Mouse (Mus musculus) heart, adult 2 months (tissue): ENCODE data around the gene Slc39a10. TPM values are rescaled to one million over a fixed set of nuclear protein-coding genes. Genes with fewer than 3 reads are reported as not detected.

ENCODE experiments used
- DNase-seq, 2 experiments: peaks; one replicate each; pipeline ENCODE4 v3.0.0; 2021
- H3K27ac ChIP-seq: fragments of 200-600 bp; 2 replicates; pipeline ENCODE4 v1.8.1; 2022
- H3K27me3 ChIP-seq: fragments of 200-500 bp; 2 replicates; pipeline ENCODE4 v1.6.1; 2012; ENCODE audit warnings: mild to moderate bottlenecking, low read length, inconsistent platforms, mixed read lengths; ENCODE audit not compliant: control insufficient read depth, insufficient read depth
- H3K36me3 ChIP-seq: fragments of 200-500 bp; 2 replicates; pipeline ENCODE4 v1.6.1; 2012; ENCODE audit warnings: low read length, inconsistent platforms; ENCODE audit not compliant: control insufficient read depth, insufficient read depth
- H3K4me1 ChIP-seq: fragments of 200-500 bp; 2 replicates; pipeline ENCODE4 v1.6.1; 2011; ENCODE audit warnings: low read length; ENCODE audit not compliant: control insufficient read depth, insufficient read depth
- H3K4me3 ChIP-seq: fragments of 200-600 bp; 2 replicates; pipeline ENCODE4 v1.8.1; 2022
- H3K79me2 ChIP-seq: fragments of 200-500 bp; replicated peaks from 2 replicates; pipeline ENCODE4 v1.6.1; 2012; ENCODE audit warnings: mild to moderate bottlenecking, inconsistent platforms, low read length, moderate library complexity, mixed read lengths; ENCODE audit not compliant: control insufficient read depth, insufficient read depth
- H3K9ac ChIP-seq: fragments of 200-500 bp; 2 replicates; pipeline ENCODE4 v1.6.1; 2012; ENCODE audit warnings: low read depth, mild to moderate bottlenecking, control low read depth, inconsistent platforms, low read length, mixed read lengths
- CTCF ChIP-seq: fragments of 200-600 bp; IDR thresholded peaks from 2 replicates; pipeline ENCODE4 v1.8.1; 2022; ENCODE audit warnings: antibody characterized with exemption, mild to moderate bottlenecking, moderate library complexity
- EP300 ChIP-seq: fragments of 200-500 bp; IDR thresholded peaks from 2 replicates; pipeline ENCODE4 v1.6.1; 2011; ENCODE audit warnings: low read depth, low read length, control low read depth; ENCODE audit not compliant: insufficient read depth
- POLR2A ChIP-seq: fragments of 200-500 bp; IDR thresholded peaks from 2 replicates; pipeline ENCODE4 v1.6.1; 2011; ENCODE audit warnings: mild to moderate bottlenecking, low read depth, low read length, control low read depth; ENCODE audit not compliant: insufficient read depth
- WGBS: fragments of 180-500 bp; shearing (Covaris S2); methylation state at CpG from one replicate; pipeline ENCODE4 v1.1.7; 2018; 5-methylcytosine and 5-hydroxymethylcytosine counted together
- intact Hi-C: fragments of 180-260 bp; cut with DNase I; formaldehyde crosslinking; loops from one replicate; pipeline ENCODE4 v1.15.1; 2025
- polyA plus RNA-seq: library from polyadenylated mRNA; depleted of rRNA; stranded (reverse); fragments of >200 nt; gene quantifications from 2 replicates; pipeline ENCODE4 v1.2.3, GENCODE M21; 2012
- total RNA-seq, 2 experiments: library from RNA; stranded (reverse); gene quantifications; 2 replicates each; pipeline ENCODE4 v1.2.3; 2021

The Slc39a10 gene
- total and polyA plus RNA-seq, 3 experiments, result 3.5 to 10.3 (median 9.2) TPM

DNA sequence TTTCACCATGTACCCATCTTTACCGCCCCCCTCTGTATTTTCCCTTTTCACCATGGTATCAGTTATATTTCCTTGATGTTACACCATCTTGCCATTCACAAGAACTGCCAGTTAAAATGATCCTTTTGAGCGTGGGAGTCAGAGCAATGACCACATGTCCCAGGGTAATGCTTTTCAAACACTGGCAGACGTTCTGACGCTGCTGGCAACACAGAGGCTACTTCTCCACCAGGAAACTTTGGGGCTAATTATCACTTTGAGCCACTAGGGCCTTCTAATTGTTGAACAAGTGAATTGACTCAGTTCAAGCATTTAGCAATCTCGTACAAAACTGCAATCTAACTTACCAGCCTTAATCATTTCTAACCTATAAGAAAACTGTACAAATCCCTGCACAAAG is 47.4 kb downstream of the Slc39a10 start:
- no peak for DNase-seq
- H3K4me1 ChIP-seq, result no peaks in the 10 kb centered on the region; the same call in 1 of the 2 replicates
- TF ChIP-seq EP300, result no peak
- no peak for TF ChIP-seq CTCF
- TF ChIP-seq POLR2A, result no peak
- peaks cover 1% of the 10 kb centered on the region; the same call in 1 of the 2 replicates for H3K79me2 ChIP-seq
- H3K36me3 ChIP-seq, result peaks cover 3% of the 10 kb centered on the region; the same call in 1 of the 2 replicates
- no peak overlapping the region for H3K9ac ChIP-seq
- H3K27me3 ChIP-seq, result no peaks in the 10 kb centered on the region
- WGBS, result 52% methylated on average over 5 of the region's 5 CpGs
- H3K4me3 ChIP-seq, result no peak overlapping the region
- intact Hi-C loops, result no loop called here
- no peak overlapping the region for H3K27ac ChIP-seq

DNA sequence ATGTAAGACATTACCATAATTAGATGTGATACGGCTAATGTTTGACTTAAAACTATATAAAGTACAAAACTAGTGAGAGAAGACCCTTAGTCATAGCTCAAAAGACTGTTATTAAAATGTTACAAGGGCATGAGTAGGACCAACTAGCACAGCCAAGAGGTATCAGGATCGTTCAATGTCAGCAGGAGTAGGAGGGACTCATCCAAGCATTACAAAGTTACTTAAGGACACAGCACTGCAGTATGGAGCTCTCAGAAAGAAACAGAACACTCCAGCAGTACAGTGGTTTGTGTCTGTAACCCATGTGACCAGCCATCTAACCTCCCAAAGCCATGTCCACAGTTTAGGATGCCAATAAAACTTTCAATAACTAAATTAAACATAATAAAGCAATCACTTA is 48.4 kb downstream of the Slc39a10 start:
- DNase-seq, result no peak
- Histone ChIP-seq H3K4me3 (no peak overlapping the region), H3K27ac (no peak overlapping the region), H3K9ac (no peak overlapping the region), H3K27me3 (no peaks in the 10 kb centered on the region), H3K4me1 (no peaks in the 10 kb centered on the region; the same call in 1 of the 2 replicates), H3K36me3 (no peaks in the 10 kb centered on the region), H3K79me2 (peaks cover 1% of the 10 kb centered on the region; the same call in 1 of the 2 replicates)
- TF ChIP-seq EP300, result no peak
- no peak for TF ChIP-seq CTCF
- no peak for TF ChIP-seq POLR2A
- intact Hi-C loops, result no loop called here
- WGBS, result 74% methylated on average over 2 of the region's 2 CpGs

DNA sequence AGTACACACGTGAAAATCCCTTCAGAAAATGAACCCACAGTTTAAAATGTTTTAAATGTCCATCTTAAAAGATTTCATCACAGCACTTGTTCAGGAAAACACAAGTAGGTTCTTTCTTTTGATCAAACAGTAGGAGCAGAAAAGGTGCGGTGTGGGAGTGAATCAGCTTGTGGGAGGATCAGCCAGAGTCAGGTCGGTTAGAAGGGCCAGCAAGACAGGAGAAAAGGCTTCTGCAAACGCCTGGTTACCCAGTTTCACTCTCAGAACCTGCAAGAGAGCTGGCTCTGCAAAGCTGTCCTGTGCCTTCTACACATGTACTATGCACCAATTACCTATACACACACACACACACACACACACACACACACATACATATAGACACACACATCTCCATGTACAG is 49.2 kb downstream of the Slc39a10 start:
- TF ChIP-seq EP300 (no peak), POLR2A (no peak)
- Histone ChIP-seq H3K4me1 (no peaks in the 10 kb centered on the region; the same call in 1 of the 2 replicates), H3K27ac (no peak overlapping the region), H3K27me3 (no peaks in the 10 kb centered on the region), H3K79me2 (peaks cover 1% of the 10 kb centered on the region; the same call in 1 of the 2 replicates), H3K9ac (no peak overlapping the region), H3K36me3 (no peaks in the 10 kb centered on the region), H3K4me3 (no peak overlapping the region)
- intact Hi-C loops, result no loop called here
- WGBS, result 62% methylated on average over 4 of the region's 4 CpGs
- DNase-seq, result no peak

DNA sequence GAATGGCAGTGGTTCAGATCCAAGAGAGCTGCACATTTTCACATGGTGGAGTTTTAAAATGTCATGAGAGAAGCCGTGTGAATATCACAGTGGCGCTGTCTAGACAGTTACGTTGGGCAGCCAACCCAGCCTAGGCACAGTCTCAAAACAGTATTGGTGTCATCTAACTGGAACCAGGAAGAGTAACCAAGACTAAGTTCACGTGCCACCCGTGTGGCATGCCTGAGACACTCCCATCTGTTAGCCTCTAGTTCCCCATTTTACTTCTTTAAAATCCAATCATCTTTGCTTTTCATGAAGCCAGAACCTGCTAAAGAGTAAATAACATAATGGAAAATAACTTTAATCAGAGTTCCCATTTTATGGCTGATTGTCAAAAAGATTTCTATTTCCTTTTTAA is 60.7 kb downstream of the Slc39a10 start:
- no peaks in the 10 kb centered on the region for H3K4me1 ChIP-seq
- H3K9ac ChIP-seq, result no peak overlapping the region
- H3K4me3 ChIP-seq, result no peak overlapping the region
- TF ChIP-seq CTCF, result no peak
- TF ChIP-seq EP300, result no peak
- TF ChIP-seq POLR2A, result no peak
- H3K27ac ChIP-seq, result no peak overlapping the region
- no peaks in the 10 kb centered on the region; the same call in 1 of the 2 replicates for H3K36me3 ChIP-seq
- H3K27me3 ChIP-seq, result no peaks in the 10 kb centered on the region
- DNase-seq, result peak in 1 of 2 experiments; percentile 44
- intact Hi-C loops, result no loop called here
- H3K79me2 ChIP-seq, result no peaks in the 10 kb centered on the region
- WGBS, result 90% methylated on average over 5 of the region's 5 CpGs

DNA sequence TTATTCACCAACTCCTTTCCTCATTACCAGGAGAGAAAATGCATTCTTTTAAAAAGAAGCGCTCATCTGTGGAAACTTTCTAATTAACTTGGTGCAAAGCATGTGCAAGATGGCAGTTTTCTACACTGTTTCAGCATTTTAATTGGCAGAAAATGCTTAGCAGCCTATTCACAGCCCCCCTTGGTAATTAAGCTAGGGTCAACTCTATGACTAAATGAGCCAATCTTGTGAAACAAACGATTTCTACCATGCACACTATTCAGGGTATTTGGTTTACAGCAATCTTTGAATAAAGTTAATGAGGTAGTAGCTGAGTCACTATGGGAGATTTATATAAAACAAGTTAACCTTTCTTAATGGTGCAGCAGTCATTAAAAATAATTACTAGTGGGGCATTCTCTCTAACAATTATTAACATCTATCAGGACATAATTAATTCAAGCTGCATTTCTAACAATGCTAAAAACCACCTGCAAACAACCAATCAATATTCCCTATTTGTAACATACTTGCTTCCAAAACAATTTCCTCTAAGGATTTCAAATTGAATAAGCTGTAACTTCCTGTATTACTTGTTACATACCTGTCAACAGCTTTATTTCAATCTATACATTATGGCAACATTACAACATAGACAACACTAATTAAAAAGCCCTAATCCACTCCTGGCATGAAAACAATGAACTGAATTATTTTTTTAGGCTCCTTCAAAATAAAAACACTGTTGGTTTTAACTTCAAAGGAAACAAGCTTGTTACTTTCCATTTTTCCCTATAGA is 62.4 kb downstream of the Slc39a10 start:
- WGBS, result 85% methylated on average over 2 of the region's 2 CpGs
- Histone ChIP-seq H3K36me3 (peaks cover 2% of the 10 kb centered on the region), H3K9ac (no peak overlapping the region), H3K4me3 (no peak overlapping the region), H3K4me1 (no peaks in the 10 kb centered on the region), H3K27ac (no peak overlapping the region), H3K27me3 (no peaks in the 10 kb centered on the region), H3K79me2 (no peaks in the 10 kb centered on the region)
- intact Hi-C loops, result no loop called here
- no peak for DNase-seq
- TF ChIP-seq EP300 (no peak), POLR2A (no peak), CTCF (no peak)

DNA sequence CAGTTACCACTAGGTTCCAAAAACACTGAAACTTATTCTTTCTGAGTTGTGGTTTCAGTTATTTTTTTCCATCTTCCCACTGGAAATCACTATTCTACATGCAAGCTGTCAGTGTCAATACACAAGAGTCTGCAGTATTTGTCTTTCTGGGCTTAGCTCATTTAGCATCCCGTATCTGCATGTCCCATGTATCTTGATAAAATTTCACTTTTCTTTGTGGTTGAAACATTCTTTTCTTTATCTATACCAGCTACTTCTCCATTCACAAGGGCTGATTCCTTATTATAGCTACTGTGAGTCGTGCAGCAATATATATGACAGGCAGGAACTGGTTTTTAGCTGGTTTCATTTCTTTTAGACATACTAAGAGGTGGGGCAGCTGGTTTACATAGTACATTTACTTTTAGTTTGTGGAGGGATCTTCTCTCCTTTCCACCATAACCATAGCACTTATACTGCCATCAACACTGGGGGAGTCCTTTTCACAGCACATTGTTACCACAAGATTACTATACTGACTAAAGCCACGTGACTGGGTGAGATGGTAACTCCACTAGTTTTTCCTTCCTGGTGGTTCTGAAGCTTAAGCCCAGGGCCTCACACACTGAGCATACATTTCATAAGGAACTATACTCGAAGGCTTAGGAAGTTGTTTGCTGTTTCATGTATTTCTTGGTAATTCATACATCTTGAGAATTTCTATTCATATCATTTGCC is 70.2 kb downstream of the Slc39a10 start:
- intact Hi-C loops, result no loop called here
- no peaks in the 10 kb centered on the region for H3K27me3 ChIP-seq
- H3K36me3 ChIP-seq, result peaks cover 14% of the 10 kb centered on the region
- DNase-seq, result no peak
- no peaks in the 10 kb centered on the region for H3K79me2 ChIP-seq
- no peak overlapping the region for H3K27ac ChIP-seq
- H3K9ac ChIP-seq, result no peak overlapping the region
- H3K4me3 ChIP-seq, result no peak overlapping the region
- no peak for TF ChIP-seq EP300
- no peak for TF ChIP-seq POLR2A
- no peak for TF ChIP-seq CTCF
- peaks cover 1% of the 10 kb centered on the region; the same call in 1 of the 2 replicates for H3K4me1 ChIP-seq
- WGBS, result 74% methylated on average over 4 of the region's 4 CpGs
